Mouse (Mus musculus) olfactory bulb, adult 2 months (tissue): Measurements from ENCODE around the gene Rad51b.

ENCODE experiments used
- CTCF ChIP-seq: fragments of 200-500 bp; IDR thresholded peaks from 2 replicates; pipeline ENCODE4 v1.5.1; 2012; ENCODE audit warnings: low read depth, mild to moderate bottlenecking, low read length, moderate library complexity; ENCODE audit not compliant: insufficient read depth
- POLR2A ChIP-seq: fragments of 200-500 bp; IDR thresholded peaks from 2 replicates; pipeline ENCODE4 v1.6.1; 2012; ENCODE audit warnings: mild to moderate bottlenecking, low read depth, low read length, moderate library complexity; ENCODE audit not compliant: insufficient read depth

- TF ChIP-seq CTCF (no peak), POLR2A (no peak)
These were observed 72.6 kb downstream of the Rad51b start for GRCm38 (mm10) chr12:79369512-79370165.
